Mouse (Mus musculus) limb, embryonic 14.5 days (tissue): ENCODE data around the gene Zmynd12. TPM values are rescaled to one million over a fixed set of nuclear protein-coding genes. Genes with fewer than 3 reads are reported as not detected.
A peak's percentile ranks its signal among the peaks of the same experiment; 100 is the strongest.

ENCODE experiments used
- ATAC-seq: fragments of 200-750 bp; cut with Nextera tagmentation; 2 replicates; pipeline ENCODE4 v1.8.0; 2017; ENCODE audit warnings: low read depth, moderate number of reproducible peaks, moderate TSS enrichment; ENCODE audit not compliant: low FRiP score
- DNase-seq: peaks from one replicate; pipeline ENCODE4 v3.0.0-alpha.2; 2015; ENCODE audit warnings: low spot score
- H3K27ac ChIP-seq: fragments of 300-500 bp; sonication (generic); replicated peaks from 2 replicates; pipeline ENCODE4 v1.5.1; 2014; ENCODE audit warnings: low read depth, mild to moderate bottlenecking, low read length, moderate library complexity, mixed read lengths
- H3K27me3 ChIP-seq: fragments of 300-500 bp; sonication (generic); 2 replicates; pipeline ENCODE4 v1.6.1; 2014; ENCODE audit warnings: low read length, mixed read lengths; ENCODE audit not compliant: control insufficient read depth, insufficient read depth
- H3K36me3 ChIP-seq: fragments of 300-500 bp; sonication (generic); 2 replicates; pipeline ENCODE4 v1.6.1; 2014; ENCODE audit warnings: mild to moderate bottlenecking, low read length, moderate library complexity, mixed read lengths; ENCODE audit not compliant: control insufficient read depth, insufficient read depth
- H3K4me1 ChIP-seq: fragments of 300-500 bp; sonication (generic); 2 replicates; pipeline ENCODE4 v1.6.1; 2014; ENCODE audit warnings: antibody characterized with exemption, low read length, mixed read lengths; ENCODE audit not compliant: control insufficient read depth, insufficient read depth
- H3K4me2 ChIP-seq: fragments of 300-500 bp; sonication (generic); replicated peaks from 2 replicates; pipeline ENCODE4 v1.6.1; 2014; ENCODE audit warnings: low read depth, mild to moderate bottlenecking, low read length, moderate library complexity; ENCODE audit not compliant: severe bottlenecking
- H3K4me3 ChIP-seq: fragments of 300-500 bp; sonication (generic); replicated peaks from 2 replicates; pipeline ENCODE4 v1.5.1; 2014; ENCODE audit warnings: low read length
- H3K9ac ChIP-seq: fragments of 300-500 bp; sonication (generic); 2 replicates; pipeline ENCODE4 v1.6.1; 2014; ENCODE audit warnings: mild to moderate bottlenecking, low read depth, low read length, moderate library complexity; ENCODE audit not compliant: severe bottlenecking
- H3K9me3 ChIP-seq: fragments of 300-500 bp; sonication (generic); 2 replicates; pipeline ENCODE4 v1.6.1; 2016; ENCODE audit warnings: low read length; ENCODE audit not compliant: control insufficient read depth
- POLR2A ChIP-seq: fragments of 200-500 bp; IDR thresholded peaks from 2 replicates; pipeline ENCODE4 v1.8.0; 2012; ENCODE audit warnings: inconsistent platforms, mild to moderate bottlenecking, moderate library complexity, borderline replicate concordance; ENCODE audit not compliant: insufficient read depth, insufficient read length; ENCODE audit errors: extremely low read depth
- WGBS: fragments of 180-500 bp; shearing (Covaris S2); extraction: QIAGEN DNeasy Blood & Tissue Kit; methylation state at CpG from one replicate; pipeline ENCODE4 v1.1.7; 2014; 5-methylcytosine and 5-hydroxymethylcytosine counted together
- polyA plus RNA-seq, 2 experiments: library from polyadenylated mRNA; depleted of rRNA in 1 of 2; stranded (reverse) in 1 of 2; unstranded in 1 of 2; fragments of >200 nt; fragmentation: Nextera tagmentation in 1 of 2; extraction: Ambion mirVana in 1 of 2; gene quantifications; 2 replicates each; pipeline versions ENCODE4 v1.2.1 to v1.2.3; 2012 to 2014

Zmynd12 gene
- polyA plus RNA-seq, 2 experiments, result 0.19 to 0.29 TPM

DNA sequence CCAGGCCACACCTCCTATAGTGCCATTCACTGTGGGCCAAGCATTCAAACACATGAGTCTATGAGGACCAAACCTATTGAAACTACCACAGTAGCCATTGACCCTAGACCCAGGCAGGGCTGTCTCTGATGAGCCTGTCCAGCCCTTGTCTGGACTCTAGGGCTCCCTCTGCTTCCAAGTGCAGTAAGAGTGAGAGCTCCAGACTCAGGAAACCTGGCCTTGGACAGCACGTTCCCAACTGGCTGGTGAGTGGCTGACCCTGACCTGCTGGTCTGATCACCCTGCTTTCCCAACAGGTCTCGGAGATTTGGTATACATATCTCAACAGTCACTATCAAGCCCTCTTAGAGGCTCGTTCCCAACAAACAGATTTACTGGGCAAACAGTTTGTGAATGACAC is 25.2 kb downstream of the Zmynd12 start:
- no peak for TF ChIP-seq POLR2A
- Histone ChIP-seq H3K4me1 (no peaks in the 10 kb centered on the region), H3K27ac (no peak overlapping the region), H3K9ac (no peak overlapping the region), H3K4me3 (no peak overlapping the region), H3K27me3 (no peaks in the 10 kb centered on the region), H3K9me3 (no peaks in the 10 kb centered on the region), H3K4me2 (no peak overlapping the region), H3K36me3 (no peaks in the 10 kb centered on the region)
- no peak for DNase-seq
- 83% methylated on average over 3 of the region's 3 CpGs for WGBS
- ATAC-seq, result no peak

DNA sequence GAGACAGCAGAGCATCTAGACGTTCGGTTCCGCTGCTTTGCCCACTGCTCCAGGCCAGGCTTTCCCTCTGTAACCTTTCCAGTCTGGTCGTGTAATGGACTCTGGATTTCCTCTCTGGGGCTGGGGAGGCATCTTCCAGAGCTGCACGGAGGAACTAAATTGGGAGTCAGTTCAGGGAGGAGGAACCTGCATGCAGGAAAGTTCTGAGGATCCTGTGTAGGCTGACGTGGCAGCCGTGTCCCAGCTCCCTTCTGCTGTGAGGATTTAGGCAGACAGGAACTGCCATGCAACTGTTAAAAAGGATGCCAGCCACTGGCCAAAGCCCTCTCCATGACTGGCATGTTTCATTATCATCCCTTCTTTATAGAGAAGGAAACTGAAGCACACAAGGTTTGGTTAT is 27.8 kb downstream of the Zmynd12 start:
- Histone ChIP-seq H3K27ac (no peak overlapping the region), H3K9ac (no peak overlapping the region), H3K36me3 (no peaks in the 10 kb centered on the region), H3K4me2 (no peak overlapping the region), H3K4me1 (no peaks in the 10 kb centered on the region), H3K9me3 (no peaks in the 10 kb centered on the region), H3K4me3 (no peak overlapping the region), H3K27me3 (no peaks in the 10 kb centered on the region)
- WGBS, result 69% methylated on average over 7 of the region's 7 CpGs
- DNase-seq (no peak), ATAC-seq (no peak)
- TF ChIP-seq POLR2A, result no peak

DNA sequence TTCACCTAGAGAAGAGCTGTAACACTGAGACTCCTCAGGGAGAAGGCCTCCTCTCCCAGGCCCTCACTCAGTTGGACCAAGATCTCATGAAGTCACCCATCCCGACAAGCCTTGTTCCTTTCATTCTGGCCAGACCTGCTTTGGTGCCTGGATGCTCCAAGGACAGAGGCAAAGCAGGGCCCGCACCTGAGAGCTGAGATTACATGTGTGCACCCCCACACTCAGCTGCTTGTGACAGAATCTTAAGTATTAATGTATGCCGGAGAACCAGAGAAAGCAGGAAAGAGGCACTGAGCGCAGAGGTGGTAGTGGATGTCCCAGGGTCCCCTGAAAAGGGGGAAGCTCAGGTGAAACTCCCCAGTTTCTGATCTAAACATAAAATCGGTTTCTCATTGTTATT is 30.5 kb downstream of the Zmynd12 start:
- 66% methylated on average over 5 of the region's 5 CpGs for WGBS
- H3K9me3 ChIP-seq, result no peaks in the 10 kb centered on the region
- ATAC-seq (no peak), DNase-seq (no peak)
- H3K4me3 ChIP-seq, result no peak overlapping the region
- TF ChIP-seq POLR2A, result no peak
- H3K27ac ChIP-seq, result no peak overlapping the region
- no peaks in the 10 kb centered on the region for H3K36me3 ChIP-seq
- H3K9ac ChIP-seq, result no peak overlapping the region
- H3K27me3 ChIP-seq, result no peaks in the 10 kb centered on the region
- no peaks in the 10 kb centered on the region for H3K4me1 ChIP-seq
- H3K4me2 ChIP-seq, result no peak overlapping the region

DNA sequence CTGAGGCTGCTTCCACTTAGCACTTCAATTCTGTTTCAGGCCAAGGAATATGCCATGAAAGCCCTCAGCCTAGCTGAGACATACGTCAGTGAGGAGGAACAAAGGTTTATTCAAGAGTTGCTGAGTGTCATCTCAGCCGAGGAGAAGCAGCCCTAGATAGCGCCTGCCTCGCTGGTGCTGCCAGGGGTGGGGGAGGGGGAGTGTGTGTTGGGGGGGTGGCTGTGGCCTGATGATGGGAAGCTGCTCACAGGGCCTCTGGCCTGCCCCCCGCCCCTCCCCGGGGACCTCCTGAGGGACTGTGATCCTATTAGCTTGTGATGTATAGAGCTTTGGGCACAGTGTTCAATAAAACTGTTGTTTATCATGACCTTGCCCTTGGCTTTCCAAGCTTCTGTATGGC is 30.9 kb downstream of the Zmynd12 start:
- H3K4me3 ChIP-seq, result no peak overlapping the region
- no peak overlapping the region for H3K9ac ChIP-seq
- H3K9me3 ChIP-seq, result no peaks in the 10 kb centered on the region
- H3K4me1 ChIP-seq, result no peaks in the 10 kb centered on the region
- H3K27me3 ChIP-seq, result no peaks in the 10 kb centered on the region
- no peak for TF ChIP-seq POLR2A
- ATAC-seq (no peak), DNase-seq (no peak)
- H3K27ac ChIP-seq, result no peak overlapping the region
- H3K36me3 ChIP-seq, result no peaks in the 10 kb centered on the region
- H3K4me2 ChIP-seq, result no peak overlapping the region
- WGBS, result 37% methylated on average over 6 of the region's 6 CpGs

DNA sequence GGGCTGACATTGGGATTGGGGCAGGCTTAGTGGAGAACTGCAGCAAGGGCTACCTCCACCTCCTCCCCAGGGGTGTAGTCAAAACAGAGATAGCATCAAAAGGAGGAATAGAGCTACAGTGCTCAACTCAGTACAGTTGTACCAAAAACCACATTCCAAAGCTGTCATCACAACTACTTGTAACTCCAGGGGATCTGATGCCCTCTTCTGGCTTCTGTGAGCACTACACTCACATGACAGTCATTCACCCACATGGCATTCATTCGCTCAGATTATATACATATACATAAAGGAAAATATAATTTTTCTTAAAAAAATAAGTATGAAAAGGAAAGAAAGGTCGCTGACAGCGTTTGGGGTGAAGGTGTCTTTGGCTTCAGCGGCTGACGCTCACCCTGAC is 37.7 kb downstream of the Zmynd12 start:
- no peak for ATAC-seq
- no peaks in the 10 kb centered on the region for H3K27me3 ChIP-seq
- H3K4me3 ChIP-seq, result no peak overlapping the region
- H3K27ac ChIP-seq, result 0 out of 2 replicates have a peak overlapping the region, but pooled peaks have one; percentile 56
- H3K4me2 ChIP-seq, result no peak overlapping the region
- peaks cover 31% of the 10 kb centered on the region for H3K4me1 ChIP-seq
- TF ChIP-seq POLR2A, result no peak
- no peaks in the 10 kb centered on the region for H3K9me3 ChIP-seq
- 61% methylated on average over 5 of the region's 5 CpGs for WGBS
- DNase-seq, result peak; percentile 32
- no peak overlapping the region for H3K9ac ChIP-seq
- no peaks in the 10 kb centered on the region for H3K36me3 ChIP-seq

DNA sequence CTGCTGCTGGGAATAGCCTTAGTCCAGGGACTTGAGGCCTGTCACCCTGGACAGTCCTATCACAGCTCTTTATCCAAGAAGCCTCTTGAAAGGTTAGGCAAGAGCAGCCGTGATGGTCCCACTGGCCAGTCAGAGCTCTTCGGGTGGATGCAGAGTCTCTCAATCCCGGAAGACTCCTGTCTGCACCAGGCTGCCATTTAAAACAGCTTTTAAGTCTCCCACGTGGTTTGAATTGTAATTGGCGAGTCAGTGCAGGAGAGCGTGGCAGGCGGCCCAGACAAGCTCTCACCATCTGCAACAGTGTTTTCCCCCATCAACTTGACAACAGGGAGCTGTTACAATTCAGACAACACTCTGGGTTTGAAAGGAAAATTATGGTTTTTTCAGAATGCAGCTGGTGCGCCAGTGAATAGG is 38.1 kb downstream of the Zmynd12 start:
- TF ChIP-seq POLR2A, result no peak
- H3K4me2 ChIP-seq, result no peak overlapping the region
- no peak overlapping the region for H3K4me3 ChIP-seq
- H3K27me3 ChIP-seq, result no peaks in the 10 kb centered on the region
- ATAC-seq, result peak; percentile 81
- H3K9me3 ChIP-seq, result no peaks in the 10 kb centered on the region
- H3K27ac ChIP-seq, result 0 out of 2 replicates have a peak overlapping the region, but pooled peaks have one; percentile 56
- peak; percentile 68 for DNase-seq
- H3K4me1 ChIP-seq, result peaks cover 31% of the 10 kb centered on the region
- H3K9ac ChIP-seq, result no peak overlapping the region
- 13% methylated on average over 8 of the region's 8 CpGs for WGBS
- no peaks in the 10 kb centered on the region for H3K36me3 ChIP-seq
